In genomic region chr2:150737881-150738280, GRCm38 (mm10) we compare ENCODE assay signal across 31 mouse cellular contexts. TPM values are rescaled to one million over a fixed set of nuclear protein-coding genes. Genes with fewer than 3 reads are reported as not detected.
A peak's percentile ranks its signal among the peaks of the same experiment; 100 is the strongest.
DNase-seq lines count a peak whose midpoint lies in the region; ATAC-seq and TF ChIP-seq lines count a peak whose summit lies in the region.
"Had no signal": no experiment of that assay in that cellular context is flagged by ENCODE, and none has a peak within 500 bp of the region (broad histone marks: within the 10 kb centered on the region; RNA-seq: fewer than 3 reads in every experiment).

No protein-coding gene starts in this region.

- no peak overlapping the region for H3K27ac ChIP-seq in ES-E14 (ENCODE audit: insufficient read depth, low read depth, low read length, poor library complexity, severe bottlenecking)
- no peak overlapping the region for H3K27ac ChIP-seq in hindbrain, embryonic 10.5 days
- H3K27ac ChIP-seq: forebrain, embryonic 10.5 days; forebrain, embryonic 13.5 days; gastrocnemius, adult 2 months; heart, embryonic 15.5 days; hindbrain, embryonic 12.5 days; hindbrain, embryonic 15.5 days had no signal

- no peak overlapping the region for H3K4me3 ChIP-seq in ES-E14 (ENCODE audit: insufficient read depth in 1 of 2, low read depth in 1 of 2, low read length in 2 of 2, poor library complexity in 1 of 2, severe bottlenecking in 1 of 2)
- no peak overlapping the region for H3K4me3 ChIP-seq in hindbrain, embryonic 10.5 days
- H3K4me3 ChIP-seq: forebrain, embryonic 10.5 days; forebrain, embryonic 13.5 days; gastrocnemius, adult 2 months; heart, embryonic 12.5 days; heart, embryonic 15.5 days; hindbrain, embryonic 12.5 days; hindbrain, embryonic 15.5 days had no signal

- H3K36me3 ChIP-seq in ES-E14 (ENCODE audit: control insufficient read depth, insufficient read depth, low read length, poor library complexity, severe bottlenecking) = no peaks in the 10 kb centered on the region
- H3K36me3 ChIP-seq in hindbrain, embryonic 10.5 days = no peaks in the 10 kb centered on the region
- H3K36me3 ChIP-seq: forebrain, embryonic 10.5 days; heart, embryonic 12.5 days; heart, embryonic 15.5 days; hindbrain, embryonic 12.5 days; hindbrain, embryonic 15.5 days had no signal

- in situ Hi-C loops in ES-E14 (cut with MboI; ENCODE audit: low sequenced_read_pairs in 2 of 2, unreplicated experiment in 2 of 2) = no loop called here

- H3K27me3 ChIP-seq in hindbrain, embryonic 10.5 days (ENCODE audit: insufficient read depth, poor library complexity, severe bottlenecking) = peaks cover 36% of the 10 kb centered on the region
- H3K27me3 ChIP-seq: forebrain, embryonic 13.5 days; heart, embryonic 15.5 days had no signal

- H3K4me1 ChIP-seq in ES-E14 (ENCODE audit: control insufficient read depth in 2 of 2, insufficient read depth in 2 of 2, low read length in 2 of 2, poor library complexity in 1 of 2) = peaks cover 7 to 9% of the 10 kb centered on the region in 2 experiments
- H3K4me1 ChIP-seq in hindbrain, embryonic 10.5 days (replicated peaks) = peaks cover 10% of the 10 kb centered on the region; the same call in 1 of the 2 replicates
- H3K4me1 ChIP-seq: heart, embryonic 12.5 days; heart, embryonic 15.5 days had no signal

- DNase-seq in testis, postnatal 10 days (ENCODE audit: low spot score) = peak; percentile 47
- no peak for DNase-seq in testis, postnatal 14 days (ENCODE audit: low spot score)
- DNase-seq in ES-E14 (ENCODE audit: low read depth, low spot score) = peak; percentile 40
- no peak for DNase-seq in hindbrain, embryonic 10.5 days (ENCODE audit: low spot score)
- DNase-seq: adrenal gland, adult 2 months; adrenal gland, postnatal 14 days; B cell, adult 2 months; cerebellum, adult 11 months; cerebellum, adult 2 months; cerebellum, adult 9-11 months; cerebellum, postnatal 25 days; gastrocnemius, adult 2 months; gastrocnemius, postnatal 14 days; heart, adult 18-20 months; heart, postnatal 14 days; heart, postnatal 4 days had no signal

- ATAC-seq in megakaryocyte progenitor cell, adult 5-6 weeks (replicated peaks; ENCODE audit: poor library complexity) = 0 out of 2 replicates have a peak, but pooled peaks have one; percentile 46
- ATAC-seq in CD4-positive, CD25-positive, alpha-beta regulatory T cell, adult 4 months = no peak
- ATAC-seq: forebrain, embryonic 13.5 days; forebrain, embryonic 16.5 days; intestine, postnatal 0 days had no signal

- H3K9ac ChIP-seq in ES-E14 (ENCODE audit: insufficient read depth, low read depth, low read length, poor library complexity, severe bottlenecking) = no peak overlapping the region
- H3K9ac ChIP-seq: forebrain, embryonic 13.5 days; heart, embryonic 12.5 days; heart, embryonic 15.5 days; hindbrain, embryonic 12.5 days; hindbrain, embryonic 15.5 days had no signal

- 81% methylated on average over 9 of the region's 9 CpGs for WGBS in hindbrain, embryonic 10.5 days

- H3K9me3 ChIP-seq in ES-E14 (ENCODE audit: control insufficient read depth, insufficient read depth, low read depth, low read length) = no peaks in the 10 kb centered on the region
- 0 out of 2 replicates have a peak, but pooled peaks cover 2% of the 10 kb centered on the region for H3K9me3 ChIP-seq in hindbrain, embryonic 10.5 days
- H3K9me3 ChIP-seq: forebrain, embryonic 10.5 days; forebrain, embryonic 13.5 days; heart, embryonic 15.5 days; hindbrain, embryonic 12.5 days; hindbrain, embryonic 15.5 days had no signal

TF ChIP-seq in ES-E14, 5 proteins besides CTCF, POLR2A, EP300 and RAD21:
- TF ChIP-seq MAFK (IDR thresholded peaks at IDR 0.05; ENCODE audit: insufficient read depth, low read depth, low read length) = no peak
- TF ChIP-seq ZC3H11A (IDR thresholded peaks at IDR 0.05; ENCODE audit: borderline replicate concordance, low read depth, low read length) = no peak
- TF ChIP-seq CHD2 (IDR thresholded peaks at IDR 0.05; ENCODE audit: low read depth, low read length) = no peak
- TF ChIP-seq ZNF384 (IDR thresholded peaks at IDR 0.05; ENCODE audit: low read depth, low read length) = no peak
- TF ChIP-seq HCFC1 (IDR thresholded peaks at IDR 0.05; ENCODE audit: borderline replicate concordance, insufficient read depth, low read length) = no peak

RNA-seq across cellular contexts. Expression of gene Entpd6, which starts 11.0 kb away (rescaled TPM):
- 54.3 and 92.3 TPM in 2 replicates for total RNA-seq in ES-E14 (2012; rRNA removed)
- total RNA-seq in megakaryocyte progenitor cell, adult 5-6 weeks (2015) = 11.5 and 11.8 TPM in 2 replicates
- 13.3 and 18.0 TPM in 2 replicates for total RNA-seq in megakaryocyte progenitor cell, adult 5-6 weeks (2017)
- 10 to 100 TPM; 30.1 to 49.1 TPM for polyA plus RNA-seq in CD4-positive, CD25-positive, alpha-beta regulatory T cell, adult 4 months (2017; shearing (Covaris generic))
- 35.6 and 37.3 TPM in 2 replicates for polyA plus RNA-seq in hindbrain, embryonic 10.5 days (2016; fragmentation: Nextera tagmentation; extraction: Ambion mirVana)

RNA-seq across cellular contexts. Expression of gene Pygb, which starts 48.7 kb away (rescaled TPM):
- total RNA-seq in ES-E14 (2012; rRNA removed) = 10.4 and 10.8 TPM in 2 replicates
- total RNA-seq in megakaryocyte progenitor cell, adult 5-6 weeks (2015) = 8.5 and 8.7 TPM in 2 replicates
- 24.0 and 33.9 TPM in 2 replicates for total RNA-seq in megakaryocyte progenitor cell, adult 5-6 weeks (2017)
- 10 to 100 TPM; 34.4 to 85.4 TPM for polyA plus RNA-seq in CD4-positive, CD25-positive, alpha-beta regulatory T cell, adult 4 months (2017; shearing (Covaris generic))
- 61.1 and 62.1 TPM in 2 replicates for polyA plus RNA-seq in hindbrain, embryonic 10.5 days (2016; fragmentation: Nextera tagmentation; extraction: Ambion mirVana)

RNA-seq across cellular contexts. Expression of gene Vsx1, which starts 48.7 kb away (rescaled TPM):
- total RNA-seq in ES-E14 (2012; rRNA removed) = 0.13 TPM in 1 of 2 replicates, not detected in the other
- not detected in 2 replicates for total RNA-seq in megakaryocyte progenitor cell, adult 5-6 weeks (2015)
- not detected in 2 replicates for total RNA-seq in megakaryocyte progenitor cell, adult 5-6 weeks (2017)
- polyA plus RNA-seq in CD4-positive, CD25-positive, alpha-beta regulatory T cell, adult 4 months (2017; shearing (Covaris generic)) = not detected
- 1.0 TPM in 2 replicates for polyA plus RNA-seq in hindbrain, embryonic 10.5 days (2016; fragmentation: Nextera tagmentation; extraction: Ambion mirVana)
- total RNA-seq: adrenal gland, adult 2 months; adrenal gland, postnatal 14 days; adrenal gland, postnatal 4 days; common myeloid progenitor, adult 5-6 weeks; gastrocnemius, adult 2 months; gastrocnemius, postnatal 14 days; gastrocnemius, postnatal 4 days; heart, postnatal 14 days; heart, postnatal 4 days had no signal
- polyA plus RNA-seq: adrenal gland, adult 2 months; cerebellum, adult 2 months; embryonic facial prominence, embryonic 14.5 days; forebrain, embryonic 16.5 days; heart, embryonic 12.5 days; heart, embryonic 15.5 days; intestine, embryonic 14.5 days; intestine, postnatal 0 days had no signal

Comparison
In these comparisons a context has a peak if more than half of its experiments do, and no peak if none do; other contexts are left out.
1. DNase-seq: peak in testis, postnatal 10 days (single experiment) and ES-E14 (single experiment); none in testis, postnatal 14 days (single experiment) and hindbrain, embryonic 10.5 days (single experiment).